Mouse (Mus musculus): ENCODE results near the gene Eci1.
A peak's percentile ranks its signal among the peaks of the same experiment; 100 is the strongest.

Eci1 gene

GRCm38 (mm10) chr17:24473612-24474275 lies 47.3 kb downstream of the Eci1 start, which contains the start of gene Bricd5:
Gene Bricd5 (plus strand): TSS chr17:24473884.
- no peak for DNase-seq (ENCODE audit: low spot score)

DNA sequence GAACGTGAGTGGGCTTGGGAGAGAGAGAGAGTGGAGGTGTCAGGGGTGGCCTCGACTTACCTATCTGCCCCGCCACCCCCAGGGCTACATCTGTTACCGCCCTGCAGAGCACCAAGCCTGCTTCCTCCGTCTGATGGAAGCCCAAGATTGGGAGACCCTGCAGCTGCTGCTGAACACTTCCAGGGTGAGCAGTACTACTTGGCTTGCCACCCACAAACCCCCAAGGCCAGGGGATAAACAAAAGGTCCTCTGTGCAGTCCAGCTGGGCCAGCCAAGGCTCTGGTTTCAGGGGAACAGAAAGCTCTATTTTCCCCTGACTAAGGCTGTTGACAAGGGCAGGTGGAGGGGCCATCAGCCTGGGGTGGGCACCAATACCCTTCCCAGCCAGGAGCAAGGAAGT lies 48.1 kb downstream of the Eci1 start:
- DNase-seq (ENCODE audit: low spot score): no peak

GRCm38 (mm10) chr17:24475586-24475985 lies 49.1 kb downstream of the Eci1 start:
- no peak for DNase-seq (ENCODE audit: low spot score)

DNA sequence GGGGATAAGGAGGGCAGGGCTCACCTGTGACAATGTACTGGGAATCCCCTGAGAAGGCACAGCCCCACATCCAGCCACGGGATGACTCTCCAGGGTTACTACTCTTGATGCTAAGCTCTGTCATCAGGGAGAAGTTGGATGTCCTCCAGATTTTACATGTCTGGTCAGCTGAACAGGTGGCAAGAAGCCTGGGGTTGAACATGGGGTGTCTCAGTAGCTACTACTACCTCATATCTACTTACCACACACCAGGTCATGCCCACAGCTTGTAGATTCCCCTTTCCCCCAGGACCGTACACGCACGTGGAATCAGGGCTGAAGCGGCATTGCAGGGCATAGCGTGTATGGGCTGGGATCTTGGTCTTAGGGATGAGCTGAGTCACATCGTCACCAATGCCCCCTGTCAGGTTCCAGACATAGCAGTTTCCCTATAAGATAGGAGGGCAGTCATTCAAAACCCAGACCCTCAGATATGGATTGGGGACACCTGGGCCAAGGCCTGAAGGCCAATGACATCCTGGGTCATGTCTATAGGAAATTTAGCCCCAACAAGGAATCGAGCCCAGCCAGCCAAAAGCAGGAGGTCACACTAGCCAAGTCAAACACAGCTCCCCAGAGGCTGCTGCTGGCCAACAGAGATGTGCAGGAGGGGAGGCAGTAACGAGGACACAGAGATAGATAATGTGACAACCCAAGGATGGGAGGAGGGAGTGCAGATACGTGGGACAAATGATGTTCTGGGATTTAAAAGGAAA lies 49.8 kb downstream of the Eci1 start:
- DNase-seq (ENCODE audit: low spot score): no peak

DNA sequence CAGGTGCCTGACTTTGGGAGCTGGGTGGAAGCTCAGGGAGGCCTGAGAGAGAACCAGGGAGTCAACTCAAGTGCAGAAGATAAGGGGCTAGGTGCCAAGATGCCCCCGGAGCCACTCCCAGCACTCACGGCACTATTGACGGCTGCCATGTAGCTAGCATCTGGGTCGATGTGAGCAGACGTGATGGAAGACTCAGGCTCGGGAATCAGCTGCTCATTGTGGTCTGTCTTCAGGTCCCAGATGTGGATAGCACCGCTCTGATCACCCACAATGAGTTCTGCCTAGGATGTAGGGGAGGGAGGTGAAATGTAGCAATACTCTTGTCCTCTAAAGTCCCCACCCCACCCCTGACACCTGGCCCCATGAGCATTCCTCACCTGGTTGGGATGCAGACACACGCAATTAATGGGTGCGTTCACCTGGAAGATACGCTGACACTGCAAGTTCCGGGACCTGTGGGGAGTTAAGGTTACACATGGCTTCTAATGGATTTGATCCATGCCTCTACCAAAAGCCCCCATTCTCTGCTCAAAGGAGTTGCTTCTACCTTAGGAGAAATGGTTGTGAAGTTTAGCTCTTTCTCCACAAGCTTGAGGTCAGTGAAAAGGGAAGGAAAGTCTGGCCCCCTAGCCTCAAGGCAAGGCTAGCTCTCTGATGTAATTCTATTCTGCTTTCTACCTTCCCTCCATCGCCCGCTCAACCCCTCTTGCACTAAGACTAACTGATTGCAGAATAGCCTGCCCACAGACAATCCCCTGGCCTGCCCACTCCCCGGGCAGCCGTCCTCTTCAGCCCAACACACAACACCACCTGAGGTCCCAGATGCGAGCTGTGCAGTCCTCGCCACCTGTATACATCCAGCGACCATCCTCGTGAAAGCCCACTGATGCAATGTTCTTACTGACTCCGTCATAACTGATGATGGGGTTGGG lies 50.9 kb downstream of the Eci1 start:
- no peak for DNase-seq (ENCODE audit: low spot score)

DNA sequence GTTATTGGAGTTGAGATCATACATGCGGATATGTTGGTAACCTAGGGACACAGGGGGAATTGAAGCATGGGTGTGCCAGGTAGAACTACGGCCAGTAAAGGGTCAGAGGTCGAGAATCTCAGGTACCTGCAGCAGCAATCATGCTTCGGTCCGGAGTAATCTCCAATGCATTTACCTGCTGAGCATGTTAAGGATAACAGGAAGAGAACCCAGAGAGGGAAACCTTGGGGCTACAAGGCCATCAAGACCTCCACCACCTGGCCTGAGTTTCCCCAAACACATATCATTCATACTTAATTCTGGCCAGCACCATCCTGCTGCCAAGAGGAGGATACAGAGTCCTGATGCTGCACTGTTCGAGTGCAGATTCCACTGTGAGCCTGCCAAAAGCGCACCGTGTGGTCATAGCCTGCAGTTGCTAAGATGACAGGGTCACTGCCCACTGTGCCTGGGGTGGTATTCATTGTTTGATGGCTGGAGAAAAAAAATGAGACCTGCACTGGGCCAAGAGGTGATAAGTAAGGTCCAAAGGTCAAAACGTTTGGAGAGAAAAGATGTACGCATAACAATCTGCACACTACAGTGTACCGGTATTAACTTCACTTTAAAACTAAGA lies 51.7 kb downstream of the Eci1 start:
- DNase-seq (ENCODE audit: low spot score): no peak

DNA sequence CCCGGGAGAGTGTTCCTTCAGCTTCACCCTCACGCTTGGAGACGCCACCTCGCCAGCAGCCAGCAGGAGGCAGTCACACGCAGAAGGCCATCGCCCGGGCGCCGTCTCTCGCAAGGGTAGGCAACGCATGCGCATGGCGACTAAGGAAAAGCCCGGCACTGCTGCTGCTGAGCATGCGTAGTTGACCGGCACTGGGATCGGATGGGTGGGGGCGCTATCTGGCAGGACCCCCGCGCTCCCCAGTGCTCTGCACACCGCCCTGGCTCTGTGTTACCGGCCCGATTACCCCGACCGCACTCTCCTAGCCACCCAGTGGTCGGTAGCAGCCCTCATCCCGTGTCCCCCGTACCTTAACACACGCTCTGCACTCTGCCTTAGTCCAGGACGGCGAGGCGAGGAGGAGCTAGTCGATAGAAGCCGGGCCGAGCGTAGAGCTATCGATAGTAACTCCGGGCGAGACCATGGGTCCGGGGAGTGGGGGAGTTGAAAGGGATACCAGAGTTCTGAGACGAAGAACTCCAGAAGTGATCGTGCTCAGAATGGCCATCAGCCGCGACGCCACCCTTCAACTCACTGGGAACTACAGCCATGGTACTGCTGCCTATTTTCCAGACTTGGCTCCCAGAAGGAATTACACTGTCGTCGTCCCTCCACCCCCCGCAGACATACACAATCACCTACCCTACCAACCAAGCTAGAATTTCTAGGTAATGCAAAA lies 52.4 kb downstream of the Eci1 start, which contains the start of gene Mlst8:
Mlst8 (minus strand) TSS at position 416 of the 718 bp plus-strand sequence.
- DNase-seq (ENCODE audit: low spot score): peak; percentile 97

DNA sequence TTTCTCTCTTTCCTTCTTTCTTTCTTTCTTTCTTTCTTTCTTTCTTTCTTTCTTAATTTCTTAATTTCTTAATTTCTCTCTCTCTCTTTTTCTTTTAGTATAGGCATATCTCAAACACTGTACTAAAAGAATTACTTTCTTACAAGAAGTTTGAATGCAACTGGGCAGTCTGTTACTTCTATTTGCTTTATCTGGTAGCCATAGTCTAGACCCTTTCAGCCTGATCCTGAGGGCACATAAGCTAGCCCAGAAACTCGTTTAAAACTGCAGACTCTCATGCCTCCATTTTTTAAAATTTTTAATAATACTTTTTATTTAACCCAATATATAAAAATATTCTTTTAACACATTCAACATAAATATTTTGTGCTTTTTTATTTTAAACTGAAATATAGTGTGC lies 53.0 kb downstream of the Eci1 start:
- DNase-seq (ENCODE audit: low spot score): no peak

- DNase-seq (ENCODE audit: low spot score): no peak
Observed at GRCm38 (mm10) chr17:24480201-24480826, 53.9 kb downstream of the Eci1 start.

GRCm38 (mm10) chr17:24481027-24481815 lies 54.8 kb downstream of the Eci1 start:
- no peak for DNase-seq (ENCODE audit: low spot score)

DNA sequence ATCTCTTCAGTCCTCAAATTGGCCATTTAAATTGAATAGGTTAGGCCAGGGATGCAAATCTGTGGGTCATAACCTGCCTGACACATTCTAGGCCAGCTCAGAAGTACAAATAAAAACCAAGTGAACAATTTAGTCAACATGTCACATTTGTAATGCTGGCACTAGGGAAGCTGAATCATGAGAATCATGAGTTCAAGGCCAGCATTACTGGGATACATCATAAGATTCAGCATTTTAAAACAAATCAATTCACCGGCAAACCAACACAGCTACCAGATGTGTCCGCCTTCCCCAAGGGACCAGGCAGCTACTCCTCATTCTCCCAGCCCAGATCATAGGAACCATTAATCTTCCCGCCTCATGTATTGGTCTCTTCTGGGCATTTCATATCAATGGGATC lies 57.1 kb downstream of the Eci1 start:
- DNase-seq (ENCODE audit: low spot score): no peak

DNA sequence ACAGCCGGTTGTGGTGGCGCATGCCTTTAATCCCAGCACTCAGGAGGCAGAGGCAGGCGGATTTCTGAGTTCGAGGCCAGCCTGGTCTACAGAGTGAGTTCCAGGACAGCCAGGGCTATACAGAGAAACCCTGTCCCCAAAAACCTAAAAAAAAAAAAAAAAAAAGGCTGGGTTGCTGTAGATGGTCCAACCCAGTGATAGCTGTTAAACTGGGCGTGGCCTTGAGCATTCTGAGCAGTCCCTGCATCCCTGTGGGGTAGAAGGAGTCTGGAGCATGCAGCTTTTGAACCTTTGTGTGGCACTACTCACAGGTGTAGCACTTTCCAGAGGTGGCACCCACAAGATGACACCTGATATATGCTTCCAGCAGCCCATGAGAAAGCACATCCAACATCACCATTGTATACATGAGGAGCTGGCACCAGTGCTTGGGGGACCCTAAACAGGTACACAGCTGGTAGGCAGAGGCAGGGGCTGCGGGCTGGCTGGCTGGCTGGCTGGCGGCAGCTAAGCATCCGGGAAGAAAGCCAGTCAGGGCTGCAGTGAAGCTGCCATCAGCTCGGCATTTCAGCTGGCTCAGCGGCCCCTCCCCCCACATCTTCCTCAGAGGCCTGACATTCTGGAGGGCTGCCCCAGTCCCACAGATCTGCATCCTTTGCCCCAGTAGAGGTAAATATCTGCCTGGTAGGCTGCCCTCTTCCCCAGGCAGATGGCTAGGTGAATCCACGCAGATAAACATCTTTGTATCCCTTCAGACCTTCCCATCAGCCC lies 58.8 kb downstream of the Eci1 start:
- no peak for DNase-seq (ENCODE audit: low spot score)

- no peak for DNase-seq (ENCODE audit: low spot score)
Observed at GRCm38 (mm10) chr17:24488186-24488661, 61.8 kb downstream of the Eci1 start, which contains the start of gene Caskin1. Gene Caskin1 (plus strand): TSS chr17:24488601.

GRCm38 (mm10) chr17:24488662-24489264 lies 62.3 kb downstream of the Eci1 start:
- no peak for DNase-seq (ENCODE audit: low spot score)

Data from lung, postnatal 25 days (tissue).